Mouse (Mus musculus) 416B (cell line): ENCODE measurements around the gene Rnf182.

Experiments used
- DNase-seq: peaks from one replicate; pipeline ENCODE4 v3.0.0; 2011; ENCODE audit warnings: low read depth

Rnf182 gene

DNA sequence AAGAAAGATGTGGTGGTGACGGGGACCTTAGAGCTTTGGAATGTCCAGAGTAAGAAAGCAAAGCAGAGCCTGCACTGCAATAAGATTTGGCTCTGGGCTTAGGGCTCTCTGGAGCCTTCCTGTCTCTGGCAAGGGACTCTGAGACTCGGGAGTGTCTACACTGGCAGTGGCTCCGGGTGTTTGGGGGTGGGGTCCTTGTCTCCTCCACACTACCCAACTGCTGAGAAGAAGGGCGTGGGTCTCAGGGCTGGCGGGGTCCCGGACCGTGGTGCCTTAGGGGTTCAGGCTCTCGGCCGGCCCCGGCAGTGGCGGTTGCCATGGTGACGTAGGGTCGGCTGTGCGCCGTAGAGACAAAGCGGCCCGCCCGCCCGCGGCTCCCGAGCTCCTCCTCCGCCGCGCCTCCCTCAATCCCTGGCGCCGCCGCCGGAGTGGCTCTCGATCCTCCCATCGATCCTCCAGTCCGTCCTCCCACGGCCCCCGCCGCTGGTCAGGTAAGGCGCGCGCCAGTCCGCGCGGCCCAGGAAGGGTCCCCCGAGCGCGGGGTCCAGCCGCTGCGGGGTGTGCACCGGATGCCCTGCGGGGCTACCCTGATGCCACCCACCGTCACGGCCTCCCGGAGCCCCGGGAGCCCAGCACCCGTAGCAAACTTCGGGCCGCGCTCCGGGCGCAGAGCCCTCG lies at the start of gene Rnf182:
TSS of gene Rnf182 (plus strand) at position 134 of the 678 bp plus-strand sequence.
- DNase-seq, result no peak

DNA sequence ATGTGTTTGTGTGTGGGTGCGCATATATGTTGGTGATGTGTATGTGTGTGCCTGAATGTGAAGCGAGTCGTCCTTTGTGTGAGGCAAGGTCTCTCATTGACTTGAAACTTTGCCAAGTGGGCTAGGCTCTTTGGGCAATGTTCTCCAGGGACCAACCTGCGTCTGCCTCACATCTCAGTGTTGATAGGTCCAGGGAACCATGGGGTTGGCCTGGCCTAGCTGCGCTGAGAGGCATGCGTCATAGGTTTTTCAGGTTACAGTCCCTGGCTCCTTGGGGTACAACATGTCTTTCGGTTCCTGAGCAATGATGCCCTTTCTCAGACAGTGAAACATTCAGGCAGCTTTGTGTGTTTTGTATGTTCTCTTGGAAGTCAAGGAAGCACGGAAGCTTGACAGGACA lies 49.3 kb upstream of the Rnf182 start:
- no peak for DNase-seq

DNA sequence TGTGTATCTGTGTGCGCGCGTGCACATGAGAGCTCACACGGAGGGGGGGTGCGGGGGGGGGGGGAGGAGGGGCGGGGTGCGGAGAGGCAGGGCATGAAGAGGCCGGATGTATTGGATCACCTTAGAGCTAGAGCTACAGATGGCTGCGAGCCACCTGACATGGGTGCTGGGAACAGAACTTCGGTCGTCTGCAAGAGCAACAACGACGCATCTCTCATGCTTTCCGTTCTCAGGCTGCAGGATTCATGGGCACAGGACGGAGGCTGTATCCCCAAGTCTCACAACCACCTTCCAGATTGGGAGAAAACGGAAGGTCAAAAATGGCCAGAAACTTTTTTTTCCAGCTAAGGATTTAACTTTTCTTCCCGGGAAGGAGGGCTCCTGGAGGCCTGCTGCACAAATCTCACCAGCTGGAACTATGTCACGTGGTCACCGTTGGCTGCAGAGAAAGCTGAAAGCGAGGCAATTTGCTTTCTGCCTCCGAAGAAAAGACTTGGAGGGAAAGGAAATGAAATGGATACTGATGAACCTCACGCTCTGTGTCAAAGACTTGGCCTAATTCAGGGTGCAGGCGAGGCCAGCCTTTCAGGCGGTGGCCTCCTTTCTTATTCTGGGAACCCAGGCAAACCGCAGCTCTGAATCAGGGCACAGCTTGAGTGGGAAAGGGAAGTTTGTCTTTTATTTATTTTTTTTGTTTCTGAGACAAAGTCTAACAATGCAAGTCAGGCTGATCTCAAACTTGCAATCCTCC lies 48.2 kb upstream of the Rnf182 start:
- no peak for DNase-seq

DNA sequence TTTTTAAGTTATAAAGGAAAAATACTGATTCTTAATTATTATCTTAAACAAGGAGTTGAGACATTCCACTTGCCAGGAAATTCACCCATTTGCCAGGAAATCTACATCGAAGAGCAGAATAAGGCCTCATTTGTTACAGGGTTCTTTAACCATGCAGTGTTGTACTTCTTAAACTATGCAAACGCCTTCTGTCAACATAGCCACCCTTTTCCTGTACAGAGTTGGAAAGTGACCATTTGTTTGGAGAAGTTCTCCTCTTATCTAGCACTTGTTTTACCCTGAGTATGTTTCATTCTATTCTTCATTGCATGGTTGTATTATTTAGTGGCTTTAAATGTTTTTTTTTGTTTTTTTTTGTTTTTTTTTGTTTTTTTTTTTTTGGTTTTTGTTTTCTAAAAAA lies 41.5 kb upstream of the Rnf182 start:
- DNase-seq, result no peak

DNA sequence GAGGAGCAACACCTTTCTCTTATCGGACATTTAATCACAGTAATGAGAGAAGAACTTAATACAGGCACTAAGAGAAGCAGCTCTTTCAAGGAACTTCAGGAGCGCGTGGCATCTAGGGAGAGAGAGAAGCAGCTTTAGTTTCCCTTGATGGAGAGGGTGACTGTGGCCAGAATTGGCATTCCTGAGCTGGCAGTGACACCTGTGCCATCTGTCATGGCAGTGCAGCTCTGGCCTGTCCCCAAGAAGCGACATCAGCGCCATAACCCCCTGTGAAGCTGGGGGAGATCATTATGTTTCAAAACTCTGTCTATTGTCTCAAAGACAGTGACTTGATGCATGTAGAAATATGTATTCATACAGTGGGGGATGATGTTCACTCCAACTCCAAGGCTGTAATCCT lies 40.1 kb upstream of the Rnf182 start:
- DNase-seq, result no peak

DNA sequence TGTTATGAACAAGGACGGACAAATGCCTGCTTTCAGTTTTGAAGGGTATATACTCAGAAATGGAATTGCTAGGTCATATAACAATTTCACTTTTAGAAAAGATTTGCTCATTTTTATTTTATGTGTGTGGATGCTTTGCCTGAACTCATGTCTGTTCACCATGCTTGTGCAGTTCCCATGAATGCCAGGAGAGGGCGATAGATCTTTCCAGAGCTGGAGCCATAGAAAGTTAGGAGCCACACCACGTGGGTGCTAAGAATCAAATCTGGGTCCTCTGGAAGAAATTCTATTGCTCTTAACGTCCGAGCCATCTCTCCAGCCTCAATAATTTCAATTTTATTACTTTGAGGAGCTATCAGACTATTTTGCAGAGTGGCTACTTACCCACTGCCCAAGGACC lies 38.3 kb upstream of the Rnf182 start:
- DNase-seq, result peak; percentile 57

DNA sequence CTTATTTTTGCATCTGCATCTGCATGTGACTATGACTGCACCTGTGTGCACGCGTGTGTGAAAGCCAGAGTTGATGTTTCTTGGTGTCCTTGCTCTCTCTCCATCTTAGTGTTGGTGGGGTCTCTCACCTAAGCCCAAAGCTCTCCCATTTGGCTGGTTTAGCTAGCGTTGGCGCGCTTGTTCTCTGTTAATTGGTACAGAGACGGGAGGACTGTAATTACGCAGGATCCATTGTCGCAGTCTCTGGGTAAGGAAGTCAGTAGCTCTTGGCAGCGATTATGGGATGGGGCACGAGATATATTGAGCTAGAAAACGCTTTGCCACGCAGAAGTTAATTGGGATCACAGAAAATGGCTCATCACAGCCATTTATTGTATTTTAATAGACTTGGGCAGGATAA lies 37.7 kb upstream of the Rnf182 start:
- DNase-seq, result no peak

DNA sequence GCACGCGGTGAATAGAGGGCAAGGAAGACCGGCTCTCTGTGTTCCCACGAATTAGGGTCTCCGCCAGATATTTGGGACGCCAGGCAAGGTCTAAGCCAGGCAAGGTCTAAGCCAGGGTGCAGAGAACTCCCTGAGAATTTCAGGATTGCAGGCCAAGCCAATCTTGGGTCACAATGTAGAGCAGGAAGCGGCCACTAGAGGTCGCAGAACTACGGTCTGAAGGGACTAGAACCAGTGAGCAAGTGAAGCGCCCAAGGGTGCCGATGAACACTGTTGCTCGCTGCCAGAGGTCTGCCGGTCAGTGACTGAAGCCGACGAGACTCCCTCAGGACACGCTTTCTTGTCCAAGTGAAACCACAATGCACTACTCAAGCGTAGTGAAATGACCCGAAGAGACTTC lies 35.8 kb upstream of the Rnf182 start:
- peak; percentile 56 for DNase-seq

DNA sequence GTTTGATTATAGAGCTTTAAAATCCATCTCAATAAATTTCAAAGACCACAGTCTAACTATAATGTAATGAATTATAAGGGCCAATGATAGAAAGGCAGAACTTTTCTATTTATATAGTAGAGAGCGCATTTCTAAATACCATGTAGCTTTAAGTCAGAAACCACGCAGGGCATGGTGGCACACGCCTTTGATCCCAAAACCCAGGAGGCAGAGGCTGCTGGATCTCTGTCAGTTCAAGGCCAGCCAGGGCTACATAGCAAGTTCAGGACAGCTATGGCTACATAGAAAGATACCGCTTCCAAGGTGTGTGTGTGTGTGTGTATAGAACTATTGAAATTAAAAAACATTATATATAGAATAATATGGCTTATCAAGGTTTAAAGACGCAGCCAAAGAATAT lies 34.8 kb upstream of the Rnf182 start:
- no peak for DNase-seq

DNA sequence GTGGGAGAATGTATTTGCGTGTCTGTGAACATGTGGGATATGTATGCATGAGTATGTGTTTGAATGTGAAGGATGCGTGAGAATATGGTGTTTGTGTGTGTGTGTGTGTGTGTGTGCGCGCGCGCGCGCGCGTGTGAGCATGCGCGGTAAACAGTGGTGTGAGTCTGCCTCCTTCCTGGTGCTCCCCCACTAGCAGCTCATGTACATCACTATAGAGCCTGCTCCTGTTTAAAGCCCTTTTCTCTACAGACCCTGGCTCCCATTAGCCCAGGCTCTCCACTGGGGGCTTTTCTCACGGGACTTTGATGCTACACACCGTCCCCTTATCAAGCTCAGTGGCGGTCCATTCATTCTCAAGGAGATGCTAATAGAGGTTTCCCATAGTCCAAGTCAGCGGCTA lies 32.5 kb upstream of the Rnf182 start:
- DNase-seq, result no peak

DNA sequence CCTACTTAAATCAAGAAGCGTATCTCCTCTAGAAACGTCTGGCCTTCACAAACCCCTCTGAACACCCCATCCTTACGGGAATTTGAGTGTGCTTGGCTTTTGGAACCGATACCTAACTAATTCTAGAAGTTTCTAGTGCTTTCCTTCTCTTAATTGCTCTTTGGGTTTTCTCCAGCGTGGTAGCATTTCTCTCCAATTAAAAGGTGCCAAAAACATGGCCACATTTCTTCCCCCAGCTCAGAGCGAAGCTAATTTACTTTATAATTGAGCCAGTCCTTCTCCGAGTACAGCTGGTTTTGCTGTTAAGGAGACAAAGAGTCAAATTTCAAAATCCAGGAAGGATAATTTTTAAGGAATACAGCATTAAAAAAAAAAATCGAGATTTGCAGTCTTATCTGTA lies 32.0 kb upstream of the Rnf182 start:
- no peak for DNase-seq

DNA sequence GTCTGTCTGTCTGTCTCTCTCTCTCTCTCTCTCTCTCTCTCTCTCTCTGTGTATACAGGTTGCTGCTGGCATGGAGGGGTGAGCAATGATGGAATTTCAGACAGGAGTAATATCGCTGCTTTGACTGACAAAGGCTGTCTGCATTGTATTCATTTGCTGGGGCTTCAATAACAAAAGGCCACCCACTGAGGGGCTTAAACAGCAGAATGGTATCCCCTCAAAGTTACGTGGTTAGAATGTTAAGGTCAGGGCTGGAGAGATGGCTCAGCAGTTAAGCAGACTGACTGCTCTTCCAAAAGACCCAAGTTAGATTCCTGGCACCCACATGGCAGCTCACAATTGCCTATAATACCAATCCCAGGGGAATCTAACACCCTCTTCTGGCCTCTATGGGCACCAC lies 30.2 kb upstream of the Rnf182 start:
- no peak for DNase-seq

DNA sequence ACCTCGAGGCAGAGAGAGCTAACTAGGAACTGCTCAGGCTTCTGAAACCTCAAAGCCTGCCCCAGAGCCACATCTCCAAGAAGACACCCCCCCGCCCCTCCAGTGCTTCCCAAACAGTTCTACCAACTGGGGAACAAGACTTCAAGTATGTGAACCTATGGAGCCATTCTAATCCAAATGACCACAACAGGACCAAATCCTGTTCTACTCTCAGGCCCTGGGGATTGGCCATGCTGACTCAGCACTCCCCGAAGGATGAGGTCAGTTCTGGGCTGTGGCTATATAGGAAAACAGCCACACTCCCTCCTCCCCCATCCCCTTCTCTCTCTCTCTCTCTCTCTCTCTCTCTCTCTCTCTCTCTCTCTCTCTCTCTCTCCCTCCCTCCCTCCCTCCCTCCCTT lies 28.5 kb upstream of the Rnf182 start:
- DNase-seq, result no peak

DNA sequence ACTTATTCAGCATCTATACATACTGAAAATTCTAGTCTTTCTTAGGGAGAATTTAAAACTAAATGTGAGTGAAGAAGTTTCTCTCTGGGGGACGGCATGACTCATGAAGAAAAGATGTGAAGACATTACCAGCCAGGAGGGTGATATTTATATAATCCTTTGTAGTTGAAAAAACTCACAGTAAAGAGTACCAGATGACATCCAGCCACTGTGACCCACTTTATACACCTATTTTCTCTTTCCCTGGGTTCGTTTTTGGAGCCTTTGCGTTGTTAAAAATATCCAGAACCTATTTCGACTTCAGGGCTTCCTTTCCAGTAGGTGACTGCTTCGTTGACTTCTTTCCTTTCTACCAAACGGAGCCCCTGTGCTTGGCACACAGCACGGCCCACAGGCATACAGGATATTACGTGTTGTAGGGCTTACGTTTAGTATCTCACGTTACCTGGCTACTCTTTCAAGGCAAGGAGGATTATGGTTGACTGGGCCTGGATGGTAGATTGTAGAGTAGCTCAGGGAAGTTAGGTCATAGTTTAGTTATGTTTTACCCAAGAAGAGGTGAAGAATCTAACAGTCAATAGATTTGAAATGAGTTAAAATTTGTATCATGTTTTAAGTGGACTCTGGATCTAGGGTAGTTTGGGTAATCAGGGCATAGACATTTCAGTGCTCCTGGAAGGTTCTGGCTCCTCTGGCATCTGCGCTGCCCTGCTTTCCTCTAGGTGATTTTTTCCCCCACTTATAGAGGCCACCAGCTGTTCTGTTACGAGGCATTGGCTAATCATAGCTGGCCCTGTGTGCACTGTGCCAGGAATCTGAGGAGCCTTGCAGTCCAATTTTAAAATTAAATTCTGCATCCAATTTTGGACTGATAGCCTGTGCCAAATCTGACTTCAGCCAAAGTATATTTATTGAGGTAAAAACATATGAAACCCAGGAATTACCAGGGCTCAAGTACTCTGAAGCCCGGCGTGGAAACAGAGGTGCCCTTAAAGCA lies 27.4 kb upstream of the Rnf182 start:
- no peak for DNase-seq

DNA sequence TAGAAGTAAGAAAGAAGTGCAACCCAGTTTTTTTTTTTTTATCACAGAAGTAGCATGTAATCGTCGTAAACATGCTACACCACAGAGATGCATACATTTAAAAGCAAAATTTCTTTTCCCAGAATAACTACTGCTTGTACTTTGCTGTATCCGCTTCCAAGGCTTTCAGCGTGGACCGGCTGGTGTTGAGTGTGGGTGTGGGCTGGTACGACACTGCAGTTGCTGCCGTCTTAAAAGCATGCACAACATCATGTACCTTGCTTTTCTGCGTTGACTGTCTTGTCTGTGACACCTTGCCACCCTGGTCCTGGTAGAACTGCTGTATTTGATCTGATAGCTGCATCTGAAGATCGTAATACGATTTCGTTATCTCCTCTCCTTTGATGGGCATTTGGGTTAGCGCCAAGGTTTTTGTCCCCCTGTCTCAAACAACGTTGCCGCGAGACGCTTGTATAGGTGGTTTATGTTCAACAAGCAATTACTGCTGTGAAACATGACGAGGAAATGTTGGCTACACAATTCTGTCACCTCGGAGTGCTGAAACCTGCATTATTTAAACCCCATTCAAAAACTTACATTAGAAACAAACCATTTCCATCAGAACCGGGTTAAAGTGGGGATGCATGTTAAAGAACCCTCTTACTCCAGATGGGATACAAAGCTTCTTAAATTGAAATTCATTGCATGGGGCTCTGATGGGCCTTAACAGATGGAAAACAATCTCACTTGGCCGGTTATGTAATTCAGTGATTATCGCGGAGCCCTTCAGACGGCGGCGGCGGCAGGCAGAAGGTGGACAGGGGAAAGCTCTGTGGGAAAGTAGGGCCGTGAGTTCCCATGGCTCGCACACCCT lies 23.5 kb upstream of the Rnf182 start:
- DNase-seq, result no peak

DNA sequence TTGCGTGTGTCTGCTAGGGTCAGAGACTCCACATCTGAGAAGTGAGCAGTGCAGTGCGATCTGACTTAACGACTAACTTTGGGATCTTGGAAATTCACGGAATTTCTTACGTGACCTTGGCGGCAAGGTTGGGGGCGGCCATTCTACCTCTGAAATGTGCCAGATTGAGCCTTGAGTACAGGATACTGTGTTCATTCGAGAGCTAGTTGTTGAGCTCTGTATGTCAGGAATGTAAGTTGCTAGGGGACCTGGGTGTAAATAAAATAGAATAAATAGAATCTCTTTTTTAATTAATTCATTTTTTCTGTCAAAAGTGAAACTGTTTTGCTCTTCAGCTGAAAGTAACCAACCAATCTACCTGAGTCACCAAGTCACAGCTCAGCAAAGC lies 22.8 kb upstream of the Rnf182 start:
- DNase-seq, result no peak

DNA sequence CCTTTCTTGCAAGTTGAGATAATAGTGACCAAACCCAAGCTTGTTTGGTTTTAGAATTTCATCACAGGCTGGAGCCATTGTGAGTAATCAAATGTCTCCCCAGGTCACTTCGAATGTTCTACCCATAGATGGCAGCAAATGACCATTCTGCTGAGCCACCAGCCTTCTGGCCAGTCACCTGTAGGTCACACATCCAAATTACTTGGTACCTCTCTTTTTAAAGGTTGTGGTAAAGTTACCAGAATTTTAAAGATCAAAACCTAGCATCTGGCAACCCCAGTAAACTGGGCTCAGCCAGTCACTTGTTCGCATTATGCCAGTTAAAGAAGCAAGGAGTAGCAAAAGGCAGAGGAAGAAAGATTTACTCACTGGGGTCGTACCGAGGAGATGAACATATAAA lies 19.6 kb upstream of the Rnf182 start:
- DNase-seq, result peak; percentile 79

DNA sequence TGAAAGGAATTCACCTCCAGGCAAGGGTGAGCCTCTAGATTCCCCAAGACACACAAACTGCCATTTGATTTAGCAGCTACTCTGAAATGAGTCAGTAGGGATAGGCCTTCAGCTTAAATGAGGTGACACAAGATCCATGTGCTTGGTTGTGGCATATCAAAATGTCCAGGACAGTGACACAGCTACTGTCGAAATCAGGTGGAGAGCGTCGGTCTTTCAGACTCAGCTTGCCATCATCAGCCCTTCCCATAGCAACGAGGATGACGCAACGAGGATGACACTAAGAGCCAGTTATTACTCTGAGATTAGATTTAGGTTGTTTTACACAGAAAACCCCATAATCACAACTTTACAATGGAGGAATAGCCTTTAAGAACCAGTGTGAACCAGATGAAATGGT lies 14.5 kb upstream of the Rnf182 start:
- DNase-seq, result peak; percentile 67

DNA sequence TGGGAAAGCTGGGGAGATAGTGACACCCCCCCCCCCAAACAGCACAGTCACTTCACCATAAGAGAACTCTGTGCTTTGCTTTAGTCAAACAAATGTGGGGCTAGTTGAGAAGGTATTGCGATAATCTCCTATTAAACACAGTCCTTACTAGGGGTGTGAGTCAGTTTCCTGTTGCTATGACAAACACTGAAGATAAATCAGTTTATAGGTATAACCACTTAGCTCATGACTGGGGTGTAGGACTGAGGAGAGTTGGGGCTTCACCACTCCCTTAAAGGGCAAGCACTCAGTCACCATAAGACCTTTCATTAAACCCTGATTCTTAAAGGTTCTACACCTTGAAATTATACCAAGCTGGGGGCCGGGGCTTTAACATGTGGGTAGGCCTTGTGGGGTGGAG lies 13.1 kb upstream of the Rnf182 start:
- DNase-seq, result peak; percentile 65

DNA sequence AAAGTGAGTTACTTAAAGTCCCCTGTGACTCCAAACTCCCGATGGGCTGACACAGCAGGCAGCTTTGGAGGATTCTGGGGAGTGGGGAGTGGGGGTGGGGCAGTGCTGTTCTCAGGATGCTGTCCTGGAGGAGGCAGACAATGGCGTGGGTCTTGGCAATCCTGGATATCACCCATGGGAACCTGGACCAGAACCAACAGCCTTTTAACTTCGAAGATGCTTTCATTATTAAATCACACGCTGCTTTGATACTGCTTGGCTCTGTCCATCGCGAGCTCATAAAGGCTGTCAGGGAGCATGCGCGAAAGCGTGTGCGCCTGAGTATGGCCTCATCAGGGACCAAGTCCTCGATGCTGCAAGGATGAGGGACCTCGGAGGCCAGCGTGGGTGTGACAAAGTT lies 12.5 kb upstream of the Rnf182 start:
- no peak for DNase-seq

DNA sequence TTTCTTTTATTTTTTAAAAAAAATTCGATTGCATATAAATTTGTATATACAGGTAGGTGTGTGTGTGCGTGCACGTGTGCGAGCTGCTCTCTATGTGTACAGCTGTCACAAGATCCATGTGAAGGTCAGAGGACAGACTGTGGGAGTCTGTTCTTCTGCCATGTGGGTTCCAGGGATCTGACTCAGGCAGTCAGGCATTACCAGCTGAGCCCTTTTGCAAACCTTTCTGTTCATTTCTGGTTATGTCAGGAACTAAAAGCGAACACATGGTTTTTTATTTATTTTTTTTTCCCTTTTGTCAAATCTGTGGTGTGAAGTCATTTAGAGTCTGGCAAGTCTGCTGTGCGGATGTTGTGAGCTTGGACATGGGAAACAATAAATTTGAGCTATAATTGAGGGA lies 6.7 kb upstream of the Rnf182 start:
- no peak for DNase-seq

DNA sequence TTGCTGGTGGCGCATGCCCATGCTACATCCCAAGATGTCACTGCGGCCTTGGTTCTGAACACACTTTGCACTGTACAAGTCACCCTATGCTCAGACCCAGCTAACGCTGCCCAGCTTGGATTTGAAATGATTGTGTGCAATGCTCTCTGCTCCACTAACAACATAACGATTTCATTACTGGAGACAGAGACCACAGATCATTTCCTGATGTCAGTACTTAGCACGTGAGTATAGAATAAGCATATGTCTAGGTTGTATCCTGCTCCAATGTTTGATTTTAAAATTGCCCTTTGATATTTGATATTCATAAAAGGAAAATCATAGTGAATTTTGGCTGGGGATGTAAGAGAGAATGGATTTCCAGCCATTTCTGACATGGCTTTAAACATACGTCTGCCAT lies 3.5 kb upstream of the Rnf182 start:
- no peak for DNase-seq
